Mouse (Mus musculus) lung, postnatal 4 days (tissue): ENCODE data around the gene Nfkbil1.
A peak's percentile ranks its signal among the peaks of the same experiment; 100 is the strongest.

Experiments used
- DNase-seq, 2 experiments: peaks; one replicate each; pipeline ENCODE4 v3.0.0; 2021

Nfkbil1 gene

GRCm38 (mm10) chr17:35174201-35174977 is 61.2 kb downstream of the Nfkbil1 start:
- peak in 1 of 2 experiments; percentile 20 for DNase-seq

GRCm38 (mm10) chr17:35173329-35173728 is 62.3 kb downstream of the Nfkbil1 start:
- peak in 1 of 2 experiments; percentile 21 for DNase-seq

GRCm38 (mm10) chr17:35172445-35173234 is 63.0 kb downstream of the Nfkbil1 start:
- peak in 1 of 2 experiments; percentile 21 for DNase-seq
